Comparison of ENCODE assay signal across 39 mouse cellular contexts in the genomic region with DNA sequence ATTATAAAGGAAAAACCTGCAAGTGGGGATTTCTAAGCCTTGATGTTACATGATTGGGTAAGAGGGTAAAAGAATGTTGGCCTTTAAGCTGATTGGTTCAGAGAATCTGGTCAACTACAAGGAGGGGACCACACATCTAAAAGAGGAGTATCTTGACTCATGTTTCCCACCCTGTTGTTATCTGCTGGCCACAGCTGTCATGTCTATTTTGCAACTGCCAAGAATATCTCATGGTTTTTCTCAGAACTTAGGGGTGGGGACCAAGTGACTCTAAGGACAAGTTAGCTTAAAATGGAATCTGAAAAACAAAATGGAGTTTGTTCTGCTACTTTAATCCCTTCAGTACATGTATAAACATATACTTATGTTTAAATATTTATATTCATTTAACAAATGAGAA. TPM values are rescaled to one million over a fixed set of nuclear protein-coding genes. Genes with fewer than 3 reads are reported as not detected.
DNase-seq lines count a peak whose midpoint lies in the region; ATAC-seq and TF ChIP-seq lines count a peak whose summit lies in the region.
"Had no signal": no experiment of that assay in that cellular context is flagged by ENCODE, and none has a peak within 500 bp of the region (broad histone marks: within the 10 kb centered on the region; RNA-seq: fewer than 3 reads in every experiment).

No protein-coding gene starts in this region.

- H3K27ac ChIP-seq in MEL (ENCODE audit: control insufficient read depth, low read depth, low read length), result peak overlapping the region; percentile 50; the same call in 1 of the 2 replicates
- no peak overlapping the region for H3K27ac ChIP-seq in liver, embryonic 15.5 days (replicated peaks)
- no peak overlapping the region for H3K27ac ChIP-seq in midbrain, embryonic 15.5 days
- H3K27ac ChIP-seq: forebrain, embryonic 10.5 days; heart, adult 2 months; hindbrain, embryonic 12.5 days; kidney, postnatal 0 days; limb, embryonic 10.5 days; limb, embryonic 15.5 days; lung, embryonic 15.5 days; neural tube, embryonic 15.5 days had no signal

- intact Hi-C loops in left cerebral cortex, postnatal 25 days (cut with DNase I), result no loop called here

- H3K9me3 ChIP-seq in MEL (replicated peaks; ENCODE audit: insufficient read depth, low read length), result no peaks in the 10 kb centered on the region
- H3K9me3 ChIP-seq in liver, embryonic 15.5 days (replicated peaks), result no peaks in the 10 kb centered on the region
- H3K9me3 ChIP-seq in midbrain, embryonic 15.5 days, result no peaks in the 10 kb centered on the region
- H3K9me3 ChIP-seq: forebrain, embryonic 10.5 days; hindbrain, embryonic 12.5 days; limb, embryonic 10.5 days; limb, embryonic 15.5 days; lung, embryonic 15.5 days; neural tube, embryonic 15.5 days had no signal

- TF ChIP-seq RAD21 in MEL (IDR thresholded peaks at IDR 0.05; ENCODE audit: low read depth, low read length), result no peak

- peak; percentile 89 to 96 for TF ChIP-seq EP300 in MEL (IDR thresholded peaks at IDR 0.05; ENCODE audit: low read depth in 1 of 2, low read length in 2 of 2)

- no peaks in the 10 kb centered on the region for H3K79me2 ChIP-seq in MEL (ENCODE audit: control insufficient read depth, insufficient read depth, low read length, poor library complexity)

- peak; percentile 65; the same call in 1 of the 2 replicates for ATAC-seq in erythroblast, adult 5-6 weeks (replicated peaks; ENCODE audit: low FRiP score, poor library complexity, severe bottlenecking)
- ATAC-seq in liver, embryonic 15.5 days (ENCODE audit: insufficient read depth), result peak; percentile 67
- ATAC-seq in midbrain, embryonic 15.5 days (replicated peaks), result no peak
- ATAC-seq: intestine, embryonic 16.5 days; Patski had no signal

- DNase-seq in 416B (ENCODE audit: low read depth) (peak; percentile 29), MEL (ENCODE audit: low read depth, low spot score) (peak; percentile 84)
- no peak for DNase-seq in gastrocnemius, postnatal 4 days (ENCODE audit: low spot score in 2 of 2)
- no peak for DNase-seq in left cerebral cortex, postnatal 25 days (ENCODE audit: low spot score in 2 of 2)
- no peak for DNase-seq in cerebellum, adult 8-10 months
- DNase-seq: adrenal gland, postnatal 14 days; B cell, adult 2 months; cerebellum, adult 2 months; cerebellum, postnatal 25 days; gastrocnemius, postnatal 25 days; heart, adult 2 months; heart, postnatal 14 days; kidney, adult 8-10 months; kidney, postnatal 4 days; midbrain, embryonic 14.5 days; retina, postnatal 1 day; right cerebral cortex, postnatal 14 days; thymus, postnatal 4 days had no signal

- TF ChIP-seq POLR2A in MEL (IDR thresholded peaks at IDR 0.05; ENCODE audit: control insufficient read depth in 1 of 2, insufficient read depth in 1 of 2, low read depth in 1 of 2, low read length in 2 of 2, poor library complexity in 1 of 2), result no peak

- H3K36me3 ChIP-seq in MEL (ENCODE audit: control insufficient read depth in 1 of 2, insufficient read depth in 2 of 2, low read length in 2 of 2), result peaks cover 0 to 8% of the 10 kb centered on the region in 2 experiments; a peak in 2 of 4 replicates
- no peaks in the 10 kb centered on the region for H3K36me3 ChIP-seq in liver, embryonic 15.5 days (replicated peaks)
- no peaks in the 10 kb centered on the region for H3K36me3 ChIP-seq in midbrain, embryonic 15.5 days (replicated peaks)
- H3K36me3 ChIP-seq: forebrain, embryonic 10.5 days; hindbrain, embryonic 12.5 days; limb, embryonic 10.5 days; limb, embryonic 15.5 days; lung, embryonic 15.5 days; neural tube, embryonic 15.5 days had no signal

- H3K4me2 ChIP-seq in liver, embryonic 15.5 days, result no peak overlapping the region
- no peak overlapping the region for H3K4me2 ChIP-seq in midbrain, embryonic 15.5 days
- H3K4me2 ChIP-seq: hindbrain, embryonic 12.5 days; limb, embryonic 15.5 days; lung, embryonic 15.5 days; neural tube, embryonic 15.5 days had no signal

- H3K9ac ChIP-seq in MEL (ENCODE audit: control insufficient read depth, low read depth, low read length, poor library complexity, severe bottlenecking), result no peak overlapping the region
- no peak overlapping the region for H3K9ac ChIP-seq in liver, embryonic 15.5 days
- H3K9ac ChIP-seq in midbrain, embryonic 15.5 days, result no peak overlapping the region
- H3K9ac ChIP-seq: hindbrain, embryonic 12.5 days; limb, embryonic 15.5 days; lung, embryonic 15.5 days; neural tube, embryonic 15.5 days had no signal

- H3K4me1 ChIP-seq in MEL (ENCODE audit: control insufficient read depth in 1 of 2, insufficient read depth in 2 of 2, low read length in 2 of 2), result peaks cover 4 to 9% of the 10 kb centered on the region in 2 experiments
- H3K4me1 ChIP-seq in liver, embryonic 15.5 days (replicated peaks), result no peaks in the 10 kb centered on the region
- no peaks in the 10 kb centered on the region for H3K4me1 ChIP-seq in midbrain, embryonic 15.5 days
- H3K4me1 ChIP-seq: forebrain, embryonic 10.5 days; hindbrain, embryonic 12.5 days; limb, embryonic 10.5 days; limb, embryonic 15.5 days; lung, embryonic 15.5 days; neural tube, embryonic 15.5 days had no signal

- H3K27me3 ChIP-seq in MEL (ENCODE audit: control insufficient read depth in 1 of 2, insufficient read depth in 2 of 2, low read length in 2 of 2), result no peaks in the 10 kb centered on the region
- H3K27me3 ChIP-seq in liver, embryonic 15.5 days, result no peaks in the 10 kb centered on the region
- no peaks in the 10 kb centered on the region for H3K27me3 ChIP-seq in midbrain, embryonic 15.5 days (replicated peaks)
- H3K27me3 ChIP-seq: hindbrain, embryonic 12.5 days; limb, embryonic 15.5 days; lung, embryonic 15.5 days; neural tube, embryonic 15.5 days had no signal

- H3K4me3 ChIP-seq in MEL (ENCODE audit: control insufficient read depth in 1 of 2, insufficient read depth in 1 of 2, low read depth in 2 of 2, low read length in 2 of 2), result no peak overlapping the region
- no peak overlapping the region for H3K4me3 ChIP-seq in liver, embryonic 15.5 days (replicated peaks)
- no peak overlapping the region for H3K4me3 ChIP-seq in midbrain, embryonic 15.5 days
- H3K4me3 ChIP-seq: forebrain, embryonic 10.5 days; heart, adult 2 months; hindbrain, embryonic 12.5 days; limb, embryonic 10.5 days; limb, embryonic 15.5 days; lung, embryonic 15.5 days; neural tube, embryonic 15.5 days had no signal

- no peak for TF ChIP-seq CTCF in MEL (IDR thresholded peaks at IDR 0.05 in 2 of 3, conservative IDR thresholded peaks at IDR 0.05 in 1 of 3; ENCODE audit: control insufficient read depth in 1 of 3, insufficient read depth in 1 of 3, low read depth in 2 of 3, low read length in 3 of 3, poor library complexity in 1 of 3, severe bottlenecking in 1 of 3)

TF ChIP-seq in MEL, 35 proteins besides CTCF, POLR2A, EP300 and RAD21 (continues in another document):
- TF ChIP-seq MAZ (IDR thresholded peaks at IDR 0.05; ENCODE audit: low read depth, low read length), result peak; percentile 55; the same call in 1 of the 2 replicates
- no peak for TF ChIP-seq CHD1 (IDR thresholded peaks at IDR 0.05; ENCODE audit: low read depth, low read length)
- TF ChIP-seq CHD2 (IDR thresholded peaks at IDR 0.05; ENCODE audit: low read length), result no peak; the same call in 1 of the 2 replicates
- no peak for TF ChIP-seq NELFE (IDR thresholded peaks at IDR 0.05; ENCODE audit: low read depth, low read length)
- no peak for TF ChIP-seq NRF1 (IDR thresholded peaks at IDR 0.05; ENCODE audit: insufficient read depth, low read depth, low read length, poor library complexity, severe bottlenecking)
- TF ChIP-seq SMC3 (IDR thresholded peaks at IDR 0.05; ENCODE audit: low read depth, low read length), result no peak
- TF ChIP-seq TAL1 (IDR thresholded peaks at IDR 0.05; ENCODE audit: low read length), result peak; percentile 91
- TF ChIP-seq MYB (IDR thresholded peaks at IDR 0.05; ENCODE audit: low read depth, low read length), result peak; percentile 70
- no peak for TF ChIP-seq ZKSCAN1 (IDR thresholded peaks at IDR 0.05; ENCODE audit: low read depth, low read length)
- TF ChIP-seq RCOR1 (IDR thresholded peaks at IDR 0.05; ENCODE audit: low read depth, low read length), result peak; percentile 63; the same call in 1 of the 2 replicates
- TF ChIP-seq KAT2A (conservative IDR thresholded peaks at IDR 0.05; ENCODE audit: low read depth, low read length), result no peak
- TF ChIP-seq GATA1 (IDR thresholded peaks at IDR 0.05; ENCODE audit: low read depth, low read length), result peak; percentile 87
- peak; percentile 94 for TF ChIP-seq ETS1 (IDR thresholded peaks at IDR 0.05; ENCODE audit: low read depth, low read length)
- TF ChIP-seq ELF1 (IDR thresholded peaks at IDR 0.05; ENCODE audit: low read depth, low read length), result no peak
- TF ChIP-seq ZC3H11A (IDR thresholded peaks at IDR 0.05; ENCODE audit: low read depth, low read length), result 0 out of 2 replicates have a peak, but pooled peaks have one; percentile 9
- TF ChIP-seq POLR2AphosphoS2 (IDR thresholded peaks at IDR 0.05; ENCODE audit: low read length), result no peak
- TF ChIP-seq ZNF384 (IDR thresholded peaks at IDR 0.05; ENCODE audit: low read depth, low read length), result no peak
- peak; percentile 92 for TF ChIP-seq TCF12 (IDR thresholded peaks at IDR 0.05; ENCODE audit: low read depth, low read length)
- TF ChIP-seq JUND (IDR thresholded peaks at IDR 0.05; ENCODE audit: low read depth, low read length), result peak; percentile 29; the same call in 1 of the 2 replicates
- TF ChIP-seq SIN3A (IDR thresholded peaks at IDR 0.05; ENCODE audit: low read length), result peak; percentile 72
- TF ChIP-seq BHLHE40 (IDR thresholded peaks at IDR 0.05; ENCODE audit: borderline replicate concordance, low read depth, low read length), result 0 out of 2 replicates have a peak, but pooled peaks have one; percentile 19
- TF ChIP-seq UBTF (IDR thresholded peaks at IDR 0.05; ENCODE audit: borderline replicate concordance, insufficient read depth, low read depth, low read length), result no peak
- 0 out of 2 replicates have a peak, but pooled peaks have one; percentile 30 for TF ChIP-seq MAFK (IDR thresholded peaks at IDR 0.05; ENCODE audit: borderline replicate concordance, low read depth, low read length)
- TF ChIP-seq USF1 (IDR thresholded peaks at IDR 0.05; ENCODE audit: low read depth, low read length), result no peak
- no peak for TF ChIP-seq GABPA (IDR thresholded peaks at IDR 0.05; ENCODE audit: low read depth, low read length)

RNA-seq across cellular contexts. Expression of a gene that starts 22.0 kb away (rescaled TPM):
- total RNA-seq in MEL (2012; rRNA removed), result not detected in 2 replicates
- not detected for polyA plus RNA-seq in MEL (2012; ENCODE audit: insufficient read depth in 1 of 2, insufficient read length in 2 of 2, low read depth in 1 of 2, low replicate concordance in 2 of 2, missing spikeins in 1 of 2)
- not detected in 2 replicates for total RNA-seq in erythroblast, adult 5-6 weeks (2015; ENCODE audit: low replicate concordance)
- not detected in 2 replicates for total RNA-seq in erythroblast, adult 5-6 weeks (2017; ENCODE audit: low replicate concordance)
- polyA plus RNA-seq in liver, embryonic 15.5 days (2015; fragmentation: Nextera tagmentation; extraction: Ambion mirVana), result not detected in 2 replicates
- not detected in 2 replicates for polyA plus RNA-seq in midbrain, embryonic 15.5 days (2015; fragmentation: Nextera tagmentation; extraction: Ambion mirVana)
- not detected for total RNA-seq in gastrocnemius, postnatal 4 days (2021)
- total RNA-seq in left cerebral cortex, postnatal 25 days (2021), result not detected
- total RNA-seq: adrenal gland, postnatal 14 days; gastrocnemius, postnatal 25 days; heart, adult 2 months; heart, postnatal 14 days; layer of hippocampus, adult 8-10 months; layer of hippocampus, postnatal 25 days; left cerebral cortex, adult 8-10 months; megakaryocyte, adult 5-6 weeks had no signal
- polyA plus RNA-seq: cerebellum, adult 2 months; embryonic facial prominence, embryonic 11.5 days; forebrain, embryonic 10.5 days; heart, adult 2 months; heart, embryonic 14.5 days; hindbrain, embryonic 12.5 days; intestine, embryonic 16.5 days; kidney, postnatal 0 days; limb, embryonic 10.5 days; limb, embryonic 15.5 days; lung, embryonic 15.5 days; midbrain, embryonic 14.5 days; neural tube, embryonic 15.5 days; Patski; small intestine, adult 2 months; stomach, embryonic 14.5 days; thymus, postnatal 0 days had no signal

Comparison
In these comparisons a context has a peak if more than half of its experiments do, and no peak if none do; other contexts are left out.
1. DNase-seq: peak in 416B (single experiment) and MEL (single experiment); none in gastrocnemius, postnatal 4 days (0 of 2), left cerebral cortex, postnatal 25 days (0 of 2) and cerebellum, adult 8-10 months (single experiment).